Mouse (Mus musculus) adrenal gland, adult 10 weeks (tissue): ENCODE results near the gene Sc5d. TPM values are rescaled to one million over a fixed set of nuclear protein-coding genes. Genes with fewer than 3 reads are reported as not detected.

Experiments
- polyA plus RNA-seq: library from polyadenylated mRNA; stranded (reverse); fragments of 350-450 nt; fragmentation: Illumina TruSeq; extraction: RNeasy Lipid Tissue Mini Kit (QIAGEN cat#74804); gene quantifications from one replicate; pipeline ENCODE4 v1.2.3, GENCODE M21; 2014; ENCODE audit warnings: low read depth, low replicate concordance

Gene Sc5d
- polyA plus RNA-seq = 149 TPM

GRCm38 (mm10) chr9:42264145-42264544, at the start of gene Sc5d:
Gene Sc5d (minus strand): TSS chr9:42264256.

Other genes with a start within 250 kb of the Sc5d start
- gene Sorl1, start 140.0 kb downstream of the Sc5d start, polyA plus RNA-seq = 10.4 TPM
- gene Tecta, start 135.7 kb upstream of the Sc5d start, polyA plus RNA-seq = 0.87 TPM
- gene Tbcel, start 243.6 kb upstream of the Sc5d start, polyA plus RNA-seq = 88.2 TPM